Mouse (Mus musculus): ENCODE results near the gene Ubl3. TPM values are rescaled to one million over a fixed set of nuclear protein-coding genes. Genes with fewer than 3 reads are reported as not detected.

The Ubl3 gene
- polyA plus RNA-seq, 1 experiment from 2014 or later, result 104 TPM

- Histone ChIP-seq H3K27ac (peak overlapping the region; percentile 44), H3K4me2 (ENCODE audit: low read length) (peak overlapping the region; percentile 34), H3K4me1 (replicated peaks; ENCODE audit: insufficient read depth, low read length) (no peaks in the 10 kb centered on the region), H3K9me3 (replicated peaks; ENCODE audit: low read length) (no peaks in the 10 kb centered on the region), H3K36me3 (ENCODE audit: insufficient read depth, low read length) (no peaks in the 10 kb centered on the region), H3K9ac (ENCODE audit: low read depth, low read length) (no peak overlapping the region), H3K27me3 (ENCODE audit: insufficient read depth, low read length) (no peaks in the 10 kb centered on the region), H3K4me3 (replicated peaks; ENCODE audit: low read depth, low read length) (no peak overlapping the region; the same call in 1 of the 2 replicates)
- 42% methylated on average over 13 of the region's 13 CpGs for WGBS
- DNase-seq (ENCODE audit: low spot score) (peak; percentile 62), ATAC-seq (replicated peaks; ENCODE audit: low FRiP score, low read depth) (peak; percentile 85)
- TF ChIP-seq CTCF (IDR thresholded peaks at IDR 0.05; ENCODE audit: low read depth), result no peak
These were observed 63.5 kb downstream of the Ubl3 start for GRCm38 (mm10) chr5:148488891-148489723.

- no peaks in the 10 kb centered on the region for H3K27me3 ChIP-seq (ENCODE audit: insufficient read depth, low read length)
- H3K36me3 ChIP-seq (ENCODE audit: insufficient read depth, low read length), result no peaks in the 10 kb centered on the region
- DNase-seq (ENCODE audit: low spot score) (no peak), ATAC-seq (replicated peaks; ENCODE audit: low FRiP score, low read depth) (no peak)
- TF ChIP-seq CTCF (IDR thresholded peaks at IDR 0.05; ENCODE audit: low read depth), result no peak
- H3K4me2 ChIP-seq (ENCODE audit: low read length), result no peak overlapping the region
- no peak overlapping the region for H3K9ac ChIP-seq (ENCODE audit: low read depth, low read length)
- H3K27ac ChIP-seq, result no peak overlapping the region
- H3K4me1 ChIP-seq (replicated peaks; ENCODE audit: insufficient read depth, low read length), result no peaks in the 10 kb centered on the region
- no peaks in the 10 kb centered on the region for H3K9me3 ChIP-seq (replicated peaks; ENCODE audit: low read length)
- 73% methylated on average over 11 of the region's 11 CpGs for WGBS
- no peak overlapping the region for H3K4me3 ChIP-seq (replicated peaks; ENCODE audit: low read depth, low read length)
These were observed 66.4 kb downstream of the Ubl3 start for GRCm38 (mm10) chr5:148486202-148486601.

GRCm38 (mm10) chr5:148481745-148482144 lies 70.8 kb downstream of the Ubl3 start:
- DNase-seq (ENCODE audit: low spot score), result no peak
- 71% methylated on average over 3 of the region's 3 CpGs for WGBS
- H3K9me3 ChIP-seq (replicated peaks; ENCODE audit: low read length), result no peaks in the 10 kb centered on the region

GRCm38 (mm10) chr5:148474346-148474745 lies 78.2 kb downstream of the Ubl3 start:
- Histone ChIP-seq H3K4me3 (replicated peaks; ENCODE audit: low read depth, low read length) (no peak overlapping the region), H3K27me3 (ENCODE audit: insufficient read depth, low read length) (no peaks in the 10 kb centered on the region), H3K9ac (ENCODE audit: low read depth, low read length) (no peak overlapping the region), H3K4me1 (replicated peaks; ENCODE audit: insufficient read depth, low read length) (no peaks in the 10 kb centered on the region), H3K27ac (no peak overlapping the region), H3K4me2 (ENCODE audit: low read length) (no peak overlapping the region), H3K9me3 (replicated peaks; ENCODE audit: low read length) (no peaks in the 10 kb centered on the region), H3K36me3 (ENCODE audit: insufficient read depth, low read length) (no peaks in the 10 kb centered on the region)
- WGBS, result 80% methylated on average over 7 of the region's 7 CpGs
- ATAC-seq (replicated peaks; ENCODE audit: low FRiP score, low read depth), result no peak
- no peak for DNase-seq (ENCODE audit: low spot score)
- no peak for TF ChIP-seq CTCF (IDR thresholded peaks at IDR 0.05; ENCODE audit: low read depth)

More at GRCm38 (mm10) chr5:148481745-148482144, 70.8 kb downstream of the Ubl3 start:
- Histone ChIP-seq H3K27me3 (ENCODE audit: insufficient read depth, low read length) (no peaks in the 10 kb centered on the region), H3K36me3 (ENCODE audit: insufficient read depth, low read length) (no peaks in the 10 kb centered on the region), H3K4me2 (ENCODE audit: low read length) (no peak overlapping the region), H3K27ac (no peak overlapping the region), H3K4me3 (replicated peaks; ENCODE audit: low read depth, low read length) (no peak overlapping the region), H3K4me1 (replicated peaks; ENCODE audit: insufficient read depth, low read length) (no peaks in the 10 kb centered on the region), H3K9ac (ENCODE audit: low read depth, low read length) (no peak overlapping the region)
- ATAC-seq (replicated peaks; ENCODE audit: low FRiP score, low read depth), result no peak
- no peak for TF ChIP-seq CTCF (IDR thresholded peaks at IDR 0.05; ENCODE audit: low read depth)

- WGBS, result 33% methylated on average over 14 of the region's 14 CpGs
- H3K27ac ChIP-seq, result no peak overlapping the region
- H3K9ac ChIP-seq (ENCODE audit: low read depth, low read length), result no peak overlapping the region
- ATAC-seq (replicated peaks; ENCODE audit: low FRiP score, low read depth), result peak; percentile 25; the same call in 1 of the 2 replicates
- no peak overlapping the region for H3K4me2 ChIP-seq (ENCODE audit: low read length)
- H3K9me3 ChIP-seq (replicated peaks; ENCODE audit: low read length), result no peaks in the 10 kb centered on the region
- H3K36me3 ChIP-seq (ENCODE audit: insufficient read depth, low read length), result no peaks in the 10 kb centered on the region
- DNase-seq (ENCODE audit: low spot score), result peak; percentile 64
- H3K27me3 ChIP-seq (ENCODE audit: insufficient read depth, low read length), result no peaks in the 10 kb centered on the region
- H3K4me3 ChIP-seq (replicated peaks; ENCODE audit: low read depth, low read length), result no peak overlapping the region
- no peaks in the 10 kb centered on the region for H3K4me1 ChIP-seq (replicated peaks; ENCODE audit: insufficient read depth, low read length)
- no peak for TF ChIP-seq CTCF (IDR thresholded peaks at IDR 0.05; ENCODE audit: low read depth)
These were observed 83.8 kb downstream of the Ubl3 start for GRCm38 (mm10) chr5:148468626-148469441.

- no peaks in the 10 kb centered on the region for H3K36me3 ChIP-seq (ENCODE audit: insufficient read depth, low read length)
- 49% methylated on average over 8 of the region's 8 CpGs for WGBS
- no peak for TF ChIP-seq CTCF (IDR thresholded peaks at IDR 0.05; ENCODE audit: low read depth)
- no peaks in the 10 kb centered on the region for H3K27me3 ChIP-seq (ENCODE audit: insufficient read depth, low read length)
- no peak overlapping the region for H3K9ac ChIP-seq (ENCODE audit: low read depth, low read length)
- no peak overlapping the region for H3K4me2 ChIP-seq (ENCODE audit: low read length)
- no peak for DNase-seq (ENCODE audit: low spot score)
- H3K27ac ChIP-seq, result no peak overlapping the region
- H3K4me3 ChIP-seq (replicated peaks; ENCODE audit: low read depth, low read length), result no peak overlapping the region
- ATAC-seq (replicated peaks; ENCODE audit: low FRiP score, low read depth), result no peak
- H3K9me3 ChIP-seq (replicated peaks; ENCODE audit: low read length), result no peaks in the 10 kb centered on the region
- H3K4me1 ChIP-seq (replicated peaks; ENCODE audit: insufficient read depth, low read length), result no peaks in the 10 kb centered on the region
These were observed 85.5 kb downstream of the Ubl3 start for GRCm38 (mm10) chr5:148466933-148467607.
